Mouse (Mus musculus): ENCODE results near the gene Slc24a1.

GRCm38 (mm10) chr9:64960117-64960977, 8.9 kb upstream of the Slc24a1 start, which contains the start of gene Ints14:
- TF ChIP-seq CTCF (IDR thresholded peaks at IDR 0.05; ENCODE audit: low read depth, low read length) = peak; percentile 53
- TF ChIP-seq POLR2AphosphoS5 (IDR thresholded peaks at IDR 0.05; ENCODE audit: insufficient replicate concordance, low read depth, low read length) = no peak
- TF ChIP-seq TAL1 (conservative IDR thresholded peaks at IDR 0.05; ENCODE audit: low read depth, low read length) = no peak
- no peak for TF ChIP-seq GATA1 (IDR thresholded peaks at IDR 0.05; ENCODE audit: borderline replicate concordance, low read length)

Data from G1E (cell line).